Mouse (Mus musculus) ES-Bruce4 (cell line): ENCODE measurements around the gene Sgms2.

Experiments
- CTCF ChIP-seq: IDR thresholded peaks from one replicate; pipeline ENCODE4 v1.8.1; 2011; ENCODE audit warnings: low read depth, low read length
- EP300 ChIP-seq: IDR thresholded peaks from 2 replicates; pipeline ENCODE4 v1.6.1; 2011; ENCODE audit warnings: low read depth, low read length; ENCODE audit not compliant: insufficient read depth
- POLR2A ChIP-seq: IDR thresholded peaks from one replicate; pipeline ENCODE4 v1.8.1; 2011; ENCODE audit warnings: low read length; ENCODE audit not compliant: insufficient read depth

DNA sequence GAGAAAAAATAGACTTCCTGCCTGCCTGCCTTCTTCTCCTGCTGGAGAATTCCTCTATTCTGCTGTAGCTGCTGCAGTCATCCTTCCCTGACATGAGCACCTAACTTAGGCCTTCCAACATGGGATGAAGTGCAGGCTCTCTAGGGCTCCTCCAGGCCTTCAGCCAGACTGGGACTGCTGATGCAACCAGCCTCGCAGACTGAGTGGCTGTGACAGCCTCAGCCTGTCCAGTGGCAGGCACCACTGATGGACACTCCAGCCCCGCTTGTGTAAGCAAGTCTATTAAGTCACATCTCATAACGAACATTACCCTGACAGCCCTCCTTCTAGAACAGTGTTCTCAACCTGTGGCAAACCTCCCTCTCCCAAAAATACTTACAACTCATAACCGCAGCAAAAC is 217.1 kb downstream of the Sgms2 start:
- TF ChIP-seq CTCF (no peak), POLR2A (no peak), EP300 (no peak)
